Mouse (Mus musculus) midbrain, embryonic 14.5 days (tissue): ENCODE data around the gene Snx9. TPM values are rescaled to one million over a fixed set of nuclear protein-coding genes. Genes with fewer than 3 reads are reported as not detected.

Source experiments
- ATAC-seq: fragments of 200-750 bp; cut with Nextera tagmentation; 2 replicates; pipeline ENCODE4 v1.8.0; 2017; ENCODE audit warnings: moderate number of reproducible peaks, moderate library complexity; ENCODE audit not compliant: low FRiP score, low TSS enrichment
- DNase-seq: peaks from one replicate; pipeline ENCODE4 v3.0.0-alpha.2; 2015
- H3K27ac ChIP-seq: fragments of 300-500 bp; sonication (generic); replicated peaks from 2 replicates; pipeline ENCODE4 v1.5.1; 2014; ENCODE audit warnings: mild to moderate bottlenecking, low read depth, low read length, moderate library complexity
- H3K27me3 ChIP-seq: fragments of 300-500 bp; sonication (generic); 2 replicates; pipeline ENCODE4 v1.6.1; 2014; ENCODE audit warnings: low read length, control low read depth, mixed read lengths; ENCODE audit not compliant: control insufficient read depth, insufficient read depth
- H3K36me3 ChIP-seq: fragments of 300-500 bp; sonication (generic); 2 replicates; pipeline ENCODE4 v1.6.1; 2014; ENCODE audit warnings: low read length, control low read depth; ENCODE audit not compliant: control insufficient read depth, insufficient read depth
- H3K4me1 ChIP-seq: fragments of 300-500 bp; sonication (generic); 2 replicates; pipeline ENCODE4 v1.6.1; 2014; ENCODE audit warnings: mild to moderate bottlenecking, antibody characterized with exemption, low read length, control low read depth; ENCODE audit not compliant: control insufficient read depth, insufficient read depth
- H3K4me2 ChIP-seq: fragments of 300-500 bp; sonication (generic); 2 replicates; pipeline ENCODE4 v1.6.1; 2014; ENCODE audit warnings: mild to moderate bottlenecking, low read length, moderate library complexity
- H3K4me3 ChIP-seq: fragments of 300-500 bp; sonication (generic); replicated peaks from 2 replicates; pipeline ENCODE4 v1.5.1; 2014; ENCODE audit warnings: low read depth, low read length
- H3K9ac ChIP-seq: fragments of 300-500 bp; sonication (generic); replicated peaks from 2 replicates; pipeline ENCODE4 v1.6.1; 2014; ENCODE audit warnings: mild to moderate bottlenecking, low read length, moderate library complexity
- H3K9me3 ChIP-seq: fragments of 300-500 bp; sonication (generic); 2 replicates; pipeline ENCODE4 v1.6.1; 2016; ENCODE audit warnings: low read length, control low read depth, mixed read lengths; ENCODE audit not compliant: control insufficient read depth
- WGBS: fragments of 180-500 bp; shearing (Covaris S2); extraction: QIAGEN DNeasy Blood & Tissue Kit; methylation state at CpG from one replicate; pipeline ENCODE4 v1.1.7; 2014; 5-methylcytosine and 5-hydroxymethylcytosine counted together
- polyA plus RNA-seq: library from polyadenylated mRNA; unstranded; fragments of >200 nt; fragmentation: Nextera tagmentation; extraction: Ambion mirVana; gene quantifications from 2 replicates; pipeline ENCODE4 v1.2.1, GENCODE M21; 2014

Snx9 gene
- polyA plus RNA-seq, 1 experiment from 2014 or later = 8.3 TPM

- ATAC-seq = no peak
Measured at GRCm38 (mm10) chr17:5798900-5799299, 42.2 kb upstream of the Snx9 start.

GRCm38 (mm10) chr17:5799396-5800021 is 41.6 kb upstream of the Snx9 start:
- DNase-seq = no peak
- no peaks in the 10 kb centered on the region for H3K4me1 ChIP-seq
- no peaks in the 10 kb centered on the region for H3K9me3 ChIP-seq
- no peak overlapping the region for H3K27ac ChIP-seq
- WGBS = 89% methylated on average over 17 of the region's 17 CpGs
- H3K4me2 ChIP-seq = no peak overlapping the region
- no peaks in the 10 kb centered on the region for H3K27me3 ChIP-seq
- no peak overlapping the region for H3K9ac ChIP-seq
- ATAC-seq = no peak
- H3K36me3 ChIP-seq = no peaks in the 10 kb centered on the region
- H3K4me3 ChIP-seq = no peak overlapping the region

More at GRCm38 (mm10) chr17:5798900-5799299, 42.2 kb upstream of the Snx9 start:
- DNase-seq = no peak
- Histone ChIP-seq H3K36me3 (no peaks in the 10 kb centered on the region), H3K4me1 (no peaks in the 10 kb centered on the region), H3K9ac (no peak overlapping the region), H3K4me2 (no peak overlapping the region), H3K4me3 (no peak overlapping the region), H3K9me3 (no peaks in the 10 kb centered on the region), H3K27me3 (no peaks in the 10 kb centered on the region), H3K27ac (no peak overlapping the region)
- WGBS = 81% methylated on average over 5 of the region's 5 CpGs

GRCm38 (mm10) chr17:5800254-5800653 is 40.9 kb upstream of the Snx9 start:
- no peaks in the 10 kb centered on the region for H3K9me3 ChIP-seq
- H3K9ac ChIP-seq = no peak overlapping the region
- WGBS = 89% methylated on average over 2 of the region's 2 CpGs
- H3K4me3 ChIP-seq = no peak overlapping the region
- DNase-seq (no peak), ATAC-seq (no peak)
- H3K27me3 ChIP-seq = no peaks in the 10 kb centered on the region
- no peaks in the 10 kb centered on the region for H3K4me1 ChIP-seq
- H3K27ac ChIP-seq = no peak overlapping the region
- H3K36me3 ChIP-seq = no peaks in the 10 kb centered on the region
- no peak overlapping the region for H3K4me2 ChIP-seq

- no peaks in the 10 kb centered on the region for H3K9me3 ChIP-seq
- H3K27ac ChIP-seq = no peak overlapping the region
- no peaks in the 10 kb centered on the region for H3K27me3 ChIP-seq
- no peak overlapping the region for H3K9ac ChIP-seq
- H3K4me2 ChIP-seq = no peak overlapping the region
- H3K4me1 ChIP-seq = no peaks in the 10 kb centered on the region
- no peak for ATAC-seq
- no peaks in the 10 kb centered on the region for H3K36me3 ChIP-seq
- 76% methylated on average over 7 of the region's 7 CpGs for WGBS
- H3K4me3 ChIP-seq = no peak overlapping the region
- no peak for DNase-seq
Measured at GRCm38 (mm10) chr17:5800824-5801560, 40.1 kb upstream of the Snx9 start.

GRCm38 (mm10) chr17:5801761-5802655 is 39.1 kb upstream of the Snx9 start:
- no peak overlapping the region for H3K27ac ChIP-seq

GRCm38 (mm10) chr17:5802656-5802955 is 38.5 kb upstream of the Snx9 start:
- H3K36me3 ChIP-seq = no peaks in the 10 kb centered on the region
- no peak overlapping the region for H3K27ac ChIP-seq
- H3K4me3 ChIP-seq = no peak overlapping the region
- DNase-seq (no peak), ATAC-seq (no peak)
- WGBS = 93% methylated on average over 5 of the region's 5 CpGs
- H3K27me3 ChIP-seq = no peaks in the 10 kb centered on the region
- H3K9ac ChIP-seq = no peak overlapping the region
- H3K9me3 ChIP-seq = no peaks in the 10 kb centered on the region
- H3K4me2 ChIP-seq = no peak overlapping the region
- no peaks in the 10 kb centered on the region for H3K4me1 ChIP-seq

More at GRCm38 (mm10) chr17:5801761-5802655, 39.1 kb upstream of the Snx9 start:
- Histone ChIP-seq H3K9me3 (no peaks in the 10 kb centered on the region), H3K4me3 (no peak overlapping the region), H3K36me3 (no peaks in the 10 kb centered on the region), H3K4me2 (no peak overlapping the region), H3K27me3 (no peaks in the 10 kb centered on the region), H3K9ac (no peak overlapping the region), H3K4me1 (no peaks in the 10 kb centered on the region)
- ATAC-seq (no peak), DNase-seq (no peak)
- WGBS = 84% methylated on average over 17 of the region's 17 CpGs

GRCm38 (mm10) chr17:5803229-5804012 is 37.7 kb upstream of the Snx9 start:
- H3K9ac ChIP-seq = no peak overlapping the region
- H3K4me3 ChIP-seq = no peak overlapping the region
- DNase-seq (no peak), ATAC-seq (no peak)
- WGBS = 90% methylated on average over 10 of the region's 10 CpGs
- no peaks in the 10 kb centered on the region for H3K27me3 ChIP-seq
- no peak overlapping the region for H3K27ac ChIP-seq
- no peaks in the 10 kb centered on the region for H3K36me3 ChIP-seq
- H3K4me1 ChIP-seq = no peaks in the 10 kb centered on the region
- no peaks in the 10 kb centered on the region for H3K9me3 ChIP-seq
- H3K4me2 ChIP-seq = no peak overlapping the region

- no peaks in the 10 kb centered on the region for H3K4me1 ChIP-seq
- no peak overlapping the region for H3K4me2 ChIP-seq
- 87% methylated on average over 12 of the region's 12 CpGs for WGBS
- no peaks in the 10 kb centered on the region for H3K36me3 ChIP-seq
- DNase-seq (no peak), ATAC-seq (no peak)
- H3K4me3 ChIP-seq = no peak overlapping the region
- no peak overlapping the region for H3K9ac ChIP-seq
- no peaks in the 10 kb centered on the region for H3K9me3 ChIP-seq
- no peak overlapping the region for H3K27ac ChIP-seq
- H3K27me3 ChIP-seq = no peaks in the 10 kb centered on the region
Measured at GRCm38 (mm10) chr17:5804370-5805150, 36.6 kb upstream of the Snx9 start.
